Mouse (Mus musculus) heart, embryonic 11.5 days (tissue): ENCODE results near the gene Rab8b. TPM values are rescaled to one million over a fixed set of nuclear protein-coding genes. Genes with fewer than 3 reads are reported as not detected.

Source experiments
- ATAC-seq: fragments of 200-750 bp; cut with Nextera tagmentation; replicated peaks from 2 replicates; pipeline ENCODE4 v1.8.0; 2017; ENCODE audit warnings: moderate library complexity; ENCODE audit not compliant: insufficient number of reproducible peaks, low FRiP score, low TSS enrichment
- H3K27ac ChIP-seq: fragments of 300-500 bp; sonication (generic); 2 replicates; pipeline ENCODE4 v1.5.1; 2014; ENCODE audit warnings: mild to moderate bottlenecking, low read depth, low read length
- H3K27me3 ChIP-seq: fragments of 300-500 bp; sonication (generic); 2 replicates; pipeline ENCODE4 v1.6.1; 2014; ENCODE audit warnings: mild to moderate bottlenecking, low read length, mixed read lengths; ENCODE audit not compliant: control insufficient read depth, insufficient read depth
- H3K36me3 ChIP-seq: fragments of 300-500 bp; sonication (generic); 2 replicates; pipeline ENCODE4 v1.6.1; 2014; ENCODE audit warnings: mild to moderate bottlenecking, low read length, moderate library complexity, mixed read lengths; ENCODE audit not compliant: control insufficient read depth, insufficient read depth
- H3K4me1 ChIP-seq: fragments of 300-500 bp; sonication (generic); 2 replicates; pipeline ENCODE4 v1.6.1; 2014; ENCODE audit warnings: low read length; ENCODE audit not compliant: control insufficient read depth, insufficient read depth
- H3K4me2 ChIP-seq: fragments of 300-500 bp; sonication (generic); 2 replicates; pipeline ENCODE4 v1.6.1; 2014; ENCODE audit warnings: mild to moderate bottlenecking, moderate library complexity
- H3K4me3 ChIP-seq: fragments of 300-500 bp; sonication (generic); 2 replicates; pipeline ENCODE4 v1.5.1; 2014; ENCODE audit warnings: low read depth, low read length
- H3K9ac ChIP-seq: fragments of 300-500 bp; sonication (generic); 2 replicates; pipeline ENCODE4 v1.6.1; 2014; ENCODE audit warnings: mild to moderate bottlenecking, low read depth, low read length, moderate library complexity
- H3K9me3 ChIP-seq: fragments of 300-500 bp; sonication (generic); replicated peaks from 2 replicates; pipeline ENCODE4 v1.6.1; 2016; ENCODE audit warnings: low read length; ENCODE audit not compliant: control insufficient read depth
- WGBS: fragments of 180-500 bp; shearing (Covaris S2); extraction: QIAGEN DNeasy Blood & Tissue Kit; methylation state at CpG from one replicate; pipeline ENCODE4 v1.1.7; 2014; ENCODE audit not compliant: insufficient replicate concordance; 5-methylcytosine and 5-hydroxymethylcytosine counted together
- polyA plus RNA-seq: library from polyadenylated mRNA; unstranded; fragments of >200 nt; fragmentation: Nextera tagmentation; extraction: Ambion mirVana; gene quantifications from 2 replicates; pipeline ENCODE4 v1.2.1, GENCODE M21; 2014

The Rab8b gene
- polyA plus RNA-seq, 1 experiment from 2014 or later, result 23.6 TPM

DNA sequence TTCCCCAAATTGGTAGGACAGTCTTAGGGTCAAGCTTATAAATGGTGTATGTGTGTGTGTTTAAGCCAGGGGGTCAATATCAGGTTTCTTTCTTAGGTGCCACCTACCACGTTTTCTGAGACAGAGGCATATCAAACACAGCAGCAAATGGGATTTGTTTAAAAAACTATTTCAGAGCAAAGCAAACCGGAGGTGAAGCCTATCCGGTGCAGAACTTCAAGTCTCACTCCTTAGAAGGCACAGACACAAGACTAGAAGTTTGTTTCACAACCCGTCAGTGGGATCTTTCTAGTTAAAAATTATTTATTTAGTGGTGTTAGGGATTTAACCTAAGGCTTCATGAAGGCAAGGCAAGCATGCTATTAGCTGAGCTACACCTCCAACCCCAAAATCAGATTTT lies 25.7 kb upstream of the Rab8b start:
- H3K27ac ChIP-seq, result peak overlapping the region; percentile 96
- 14% methylated on average over 4 of the region's 4 CpGs for WGBS
- H3K4me2 ChIP-seq, result peak overlapping the region; percentile 82
- H3K9ac ChIP-seq, result peak overlapping the region; percentile 85
- H3K4me1 ChIP-seq, result 0 out of 2 replicates have a peak, but pooled peaks cover 4% of the 10 kb centered on the region
- H3K27me3 ChIP-seq, result no peaks in the 10 kb centered on the region
- no peak for ATAC-seq
- no peaks in the 10 kb centered on the region for H3K9me3 ChIP-seq
- peak overlapping the region; percentile 85 for H3K4me3 ChIP-seq
- peaks cover 3% of the 10 kb centered on the region; the same call in 1 of the 2 replicates for H3K36me3 ChIP-seq

DNA sequence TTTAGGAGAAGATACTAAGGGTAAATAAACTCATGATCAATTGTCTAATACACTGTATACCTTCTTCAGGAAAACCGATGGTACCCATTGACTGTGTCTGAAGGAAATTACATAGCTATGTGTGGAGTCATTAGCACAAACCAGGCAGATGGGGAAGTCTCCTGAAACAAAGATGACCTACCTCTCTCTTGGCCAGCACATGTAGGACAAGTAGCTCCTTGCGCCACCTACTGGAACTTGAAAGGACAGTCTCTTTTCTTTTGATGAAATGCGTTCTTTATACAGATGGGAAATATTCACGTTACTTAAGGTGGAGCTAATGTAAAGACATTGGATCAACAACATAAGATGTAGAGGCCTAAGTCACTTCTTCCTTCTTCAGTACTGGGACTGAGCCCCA lies 19.3 kb upstream of the Rab8b start:
- 4% methylated on average over 4 of the region's 4 CpGs for WGBS
- no peaks in the 10 kb centered on the region for H3K9me3 ChIP-seq
- H3K4me1 ChIP-seq, result no peaks in the 10 kb centered on the region
- ATAC-seq, result no peak
- H3K36me3 ChIP-seq, result no peaks in the 10 kb centered on the region
- no peak overlapping the region for H3K9ac ChIP-seq
- no peak overlapping the region for H3K27ac ChIP-seq
- H3K4me3 ChIP-seq, result no peak overlapping the region
- H3K27me3 ChIP-seq, result no peaks in the 10 kb centered on the region
- H3K4me2 ChIP-seq, result no peak overlapping the region

DNA sequence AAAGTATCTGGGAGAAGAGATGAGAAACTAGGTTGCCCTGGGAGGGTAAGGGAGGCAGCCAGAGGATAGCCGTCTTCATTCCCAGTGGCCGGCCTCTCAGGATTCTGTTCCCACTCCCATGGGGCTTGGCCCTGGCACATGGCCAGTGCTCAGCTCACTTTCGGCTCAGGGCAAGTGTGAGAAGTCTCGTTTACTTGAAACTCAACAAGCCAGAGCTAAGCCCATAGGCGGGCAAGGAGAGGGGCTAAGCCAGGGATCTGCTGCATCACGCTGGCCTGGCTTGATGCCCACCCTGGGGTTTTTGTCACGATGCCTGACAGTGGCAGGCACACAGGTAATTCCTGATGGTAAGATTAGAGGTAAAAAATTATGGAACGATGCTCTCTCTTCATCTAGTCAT lies 18.0 kb upstream of the Rab8b start:
- H3K36me3 ChIP-seq, result no peaks in the 10 kb centered on the region
- H3K4me1 ChIP-seq, result no peaks in the 10 kb centered on the region
- no peaks in the 10 kb centered on the region for H3K9me3 ChIP-seq
- H3K4me3 ChIP-seq, result no peak overlapping the region
- no peak for ATAC-seq
- no peaks in the 10 kb centered on the region for H3K27me3 ChIP-seq
- no peak overlapping the region for H3K9ac ChIP-seq
- H3K27ac ChIP-seq, result no peak overlapping the region
- H3K4me2 ChIP-seq, result no peak overlapping the region
- 63% methylated on average over 8 of the region's 8 CpGs for WGBS

DNA sequence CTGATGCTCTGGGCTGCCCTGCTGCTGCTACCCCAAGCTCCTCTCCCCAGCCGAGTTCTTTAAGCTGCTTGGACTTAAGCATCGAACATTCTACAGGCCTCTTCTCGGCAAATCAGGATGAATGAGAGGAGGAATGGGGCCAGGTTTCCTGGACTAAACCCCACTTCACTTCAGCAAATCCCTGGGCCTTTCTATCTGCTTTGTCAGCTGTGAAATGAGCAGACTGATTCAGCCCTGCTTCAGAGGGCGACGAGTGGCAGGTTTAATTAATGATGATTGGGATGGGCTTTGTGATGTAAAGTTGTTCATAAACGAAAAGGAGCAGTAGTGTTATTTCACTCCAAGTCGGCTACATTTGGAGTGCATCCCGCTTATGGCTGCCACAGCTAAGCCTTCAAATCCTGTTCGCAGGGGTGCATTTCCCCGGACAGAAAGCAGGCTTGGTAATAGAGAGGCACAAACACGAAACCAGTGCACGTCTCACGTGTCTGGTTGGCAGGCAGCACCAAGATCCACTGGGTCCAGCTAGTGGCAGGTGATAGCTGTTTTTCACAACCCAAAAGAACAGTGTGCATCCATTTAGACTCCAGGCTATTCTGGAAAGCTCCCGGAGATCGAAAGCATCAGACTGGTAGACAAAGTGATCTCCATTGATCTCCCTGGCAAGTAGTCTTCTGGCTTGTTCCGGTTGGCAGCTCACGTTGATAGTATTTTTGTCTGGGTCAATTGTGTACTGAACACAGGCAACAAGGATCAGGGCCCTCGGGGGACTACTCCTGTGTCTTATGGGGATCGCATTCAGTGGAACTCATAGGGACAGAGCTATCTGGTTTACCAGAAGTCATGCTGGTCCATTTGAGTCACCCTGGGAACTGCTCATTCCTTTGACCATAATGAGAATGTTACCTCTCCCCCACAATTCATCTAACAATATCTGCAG lies 14.7 kb upstream of the Rab8b start:
- Histone ChIP-seq H3K4me1 (no peaks in the 10 kb centered on the region), H3K4me2 (no peak overlapping the region), H3K27me3 (no peaks in the 10 kb centered on the region), H3K27ac (no peak overlapping the region), H3K4me3 (no peak overlapping the region), H3K9me3 (no peaks in the 10 kb centered on the region), H3K36me3 (no peaks in the 10 kb centered on the region), H3K9ac (no peak overlapping the region)
- 78% methylated on average over 19 of the region's 19 CpGs for WGBS
- no peak for ATAC-seq

DNA sequence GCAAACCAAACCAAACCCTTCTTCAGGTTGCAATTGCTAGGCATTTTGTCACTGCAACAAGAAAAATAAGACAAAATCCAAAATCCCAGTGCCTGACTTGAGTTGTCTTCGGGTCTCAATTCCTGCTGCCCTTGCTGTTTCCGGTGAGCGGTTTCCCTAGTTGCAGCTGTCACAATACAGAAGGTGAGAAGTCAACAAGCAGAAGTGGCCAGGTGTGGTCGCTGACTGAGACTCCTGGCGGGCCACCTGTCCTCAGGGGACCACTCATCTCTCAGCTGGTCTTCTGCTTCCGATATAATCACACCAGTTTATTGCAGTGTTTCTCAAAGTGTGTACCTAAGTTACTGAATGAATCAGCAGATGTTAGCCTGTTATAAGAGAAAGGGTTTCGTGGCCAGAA lies 10.9 kb upstream of the Rab8b start:
- Histone ChIP-seq H3K4me2 (no peak overlapping the region), H3K27ac (no peak overlapping the region), H3K36me3 (no peaks in the 10 kb centered on the region), H3K27me3 (no peaks in the 10 kb centered on the region), H3K4me1 (no peaks in the 10 kb centered on the region), H3K9me3 (no peaks in the 10 kb centered on the region), H3K4me3 (no peak overlapping the region), H3K9ac (no peak overlapping the region)
- 51% methylated on average over 7 of the region's 7 CpGs for WGBS
- no peak for ATAC-seq

DNA sequence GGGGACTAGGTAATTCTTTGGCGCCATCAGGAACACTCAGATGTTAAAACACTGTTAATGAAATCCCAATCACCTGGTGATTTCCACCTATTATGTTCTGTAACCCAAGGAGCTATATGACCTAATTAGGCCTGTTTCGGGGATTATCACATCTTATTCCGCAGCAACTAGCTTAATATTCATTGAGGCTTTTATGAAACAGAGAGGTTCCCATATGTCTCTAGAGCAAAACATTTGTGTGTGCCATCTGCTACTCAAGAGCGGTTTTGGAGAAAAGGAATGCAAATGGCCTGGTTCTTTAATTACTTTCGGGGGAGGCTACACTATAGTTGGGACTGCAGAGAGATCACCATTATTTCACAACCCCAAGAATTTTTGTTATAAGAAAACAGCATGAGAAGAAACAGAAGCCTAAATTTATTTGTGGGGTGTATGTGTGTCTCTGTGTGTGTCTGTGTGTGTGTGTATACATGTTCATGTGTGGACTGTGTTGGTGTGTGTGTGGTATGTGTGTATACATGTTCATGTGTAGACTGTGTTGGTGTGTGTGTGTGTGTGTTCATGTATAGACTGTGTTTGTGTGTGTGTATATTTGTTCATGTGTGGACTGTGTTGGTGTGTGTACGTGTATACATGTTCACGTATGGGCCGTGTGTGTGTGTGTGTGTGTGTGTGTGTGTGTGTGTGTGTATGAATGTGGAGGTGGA lies 8.4 kb upstream of the Rab8b start:
- Histone ChIP-seq H3K4me1 (no peaks in the 10 kb centered on the region), H3K4me3 (no peak overlapping the region), H3K9ac (no peak overlapping the region), H3K9me3 (no peaks in the 10 kb centered on the region), H3K27me3 (no peaks in the 10 kb centered on the region), H3K27ac (no peak overlapping the region), H3K4me2 (no peak overlapping the region), H3K36me3 (no peaks in the 10 kb centered on the region)
- no peak for ATAC-seq
- WGBS, result 82% methylated on average over 8 of the region's 8 CpGs

DNA sequence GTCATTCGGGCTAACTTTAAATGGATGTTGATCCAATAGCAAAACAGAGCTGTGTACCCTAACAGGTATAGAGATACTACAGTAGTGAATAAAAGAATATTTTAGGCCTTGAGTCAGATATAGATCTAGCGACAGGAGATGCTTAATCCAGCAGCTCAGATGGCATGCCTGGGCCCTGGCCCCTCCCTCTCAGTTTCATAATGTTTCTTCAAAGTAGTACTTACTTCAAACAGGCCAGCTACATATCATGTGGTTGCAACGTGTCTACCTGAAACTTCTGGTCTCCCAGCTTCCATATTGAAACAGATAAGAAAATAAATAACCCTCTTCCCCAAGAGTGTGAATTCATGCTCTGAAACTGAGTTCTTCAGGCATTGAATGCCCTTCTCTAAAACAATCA lies 6.4 kb upstream of the Rab8b start:
- Histone ChIP-seq H3K27ac (no peak overlapping the region), H3K4me1 (no peaks in the 10 kb centered on the region), H3K9ac (no peak overlapping the region), H3K9me3 (no peaks in the 10 kb centered on the region), H3K36me3 (no peaks in the 10 kb centered on the region), H3K27me3 (no peaks in the 10 kb centered on the region), H3K4me3 (no peak overlapping the region), H3K4me2 (no peak overlapping the region)
- no peak for ATAC-seq
- WGBS, result 73% methylated on average over 3 of the region's 3 CpGs

DNA sequence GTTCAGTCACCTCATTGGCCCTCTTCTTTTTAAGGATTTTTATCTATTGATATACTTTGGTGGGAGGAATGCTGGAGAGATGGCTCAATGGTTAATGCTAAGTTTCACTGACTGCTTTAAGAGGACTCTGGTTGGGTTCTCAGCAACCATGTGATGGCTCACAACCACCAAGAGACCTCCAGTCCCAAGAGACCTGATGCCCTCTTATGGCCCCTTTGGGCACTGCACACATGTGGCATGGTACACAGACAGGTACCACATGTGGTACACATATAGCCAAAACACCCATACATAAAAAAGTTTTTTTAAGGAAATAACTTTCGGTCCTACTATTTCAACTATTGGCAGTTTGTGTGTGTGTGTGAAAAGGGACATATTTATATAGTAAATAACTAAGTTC lies 2.6 kb upstream of the Rab8b start:
- Histone ChIP-seq H3K4me2 (no peak overlapping the region), H3K9me3 (no peaks in the 10 kb centered on the region), H3K4me3 (no peak overlapping the region), H3K27ac (no peak overlapping the region), H3K4me1 (peaks cover 3% of the 10 kb centered on the region; the same call in 1 of the 2 replicates), H3K27me3 (no peaks in the 10 kb centered on the region), H3K36me3 (no peaks in the 10 kb centered on the region), H3K9ac (no peak overlapping the region)
- no peak for ATAC-seq
- 85% methylated on average over 1 of the region's 1 CpGs for WGBS
